ENCODE assay signal across 8 mouse cellular contexts in genomic region chr9:34912996-34913395, GRCm38 (mm10).
DNase-seq lines count a peak whose midpoint lies in the region; ATAC-seq lines count a peak whose summit lies in the region.

No protein-coding gene starts in this region.

- no peak overlapping the region for H3K9ac ChIP-seq in forebrain, embryonic 16.5 days (replicated peaks; ENCODE audit: low read depth, low read length)

- H3K36me3 ChIP-seq in forebrain, embryonic 16.5 days (ENCODE audit: control insufficient read depth, insufficient read depth) = no peaks in the 10 kb centered on the region

- H3K4me3 ChIP-seq in forebrain, embryonic 16.5 days (replicated peaks; ENCODE audit: low read length) = no peak overlapping the region

- H3K9me3 ChIP-seq in forebrain, embryonic 16.5 days (ENCODE audit: control insufficient read depth, low read length) = no peaks in the 10 kb centered on the region

- 0 out of 2 replicates have a peak, but pooled peaks have one; percentile 9 for ATAC-seq in forebrain, embryonic 16.5 days

- peak; percentile 42 for DNase-seq in gastrocnemius, postnatal 10 days
- DNase-seq in gastrocnemius, adult 8-10 months (ENCODE audit: low spot score in 2 of 2) = no peak
- peak; percentile 73 for DNase-seq in ZHBTc4 (ENCODE audit: low read depth, low spot score)
- peak; percentile 1 for DNase-seq in large intestine, adult 2 months (ENCODE audit: low read depth, low spot score)
- peak; percentile 56 for DNase-seq in ovary, postnatal 14 days (ENCODE audit: low spot score)
- no peak for DNase-seq in layer of hippocampus, adult 9-10 months (ENCODE audit: low spot score)
- DNase-seq in cerebellum, adult 18-20 months = no peak

- 0 out of 2 replicates have a peak, but pooled peaks cover 2% of the 10 kb centered on the region for H3K4me1 ChIP-seq in forebrain, embryonic 16.5 days (replicated peaks; ENCODE audit: control insufficient read depth, insufficient read depth, low read length)

- 5% methylated on average over 5 of the region's 5 CpGs for WGBS in forebrain, embryonic 16.5 days
- WGBS in large intestine, adult 2 months = 5% methylated on average over 5 of the region's 5 CpGs

- H3K27ac ChIP-seq in forebrain, embryonic 16.5 days (ENCODE audit: low read length) = no peak overlapping the region; the same call in 1 of the 2 replicates

- no peaks in the 10 kb centered on the region for H3K27me3 ChIP-seq in forebrain, embryonic 16.5 days (replicated peaks; ENCODE audit: control insufficient read depth, insufficient read depth, low read length)

- no peak overlapping the region for H3K4me2 ChIP-seq in forebrain, embryonic 16.5 days (ENCODE audit: low read length)

Comparison
In these comparisons a context has a peak if more than half of its experiments do, and no peak if none do; other contexts are left out.
1. DNase-seq: peak in gastrocnemius, postnatal 10 days (single experiment), ZHBTc4 (single experiment), large intestine, adult 2 months (single experiment) and ovary, postnatal 14 days (single experiment); none in gastrocnemius, adult 8-10 months (0 of 2), layer of hippocampus, adult 9-10 months (single experiment) and cerebellum, adult 18-20 months (0 of 2).